ENCODE assay signal across 12 mouse cellular contexts in the genomic region with DNA sequence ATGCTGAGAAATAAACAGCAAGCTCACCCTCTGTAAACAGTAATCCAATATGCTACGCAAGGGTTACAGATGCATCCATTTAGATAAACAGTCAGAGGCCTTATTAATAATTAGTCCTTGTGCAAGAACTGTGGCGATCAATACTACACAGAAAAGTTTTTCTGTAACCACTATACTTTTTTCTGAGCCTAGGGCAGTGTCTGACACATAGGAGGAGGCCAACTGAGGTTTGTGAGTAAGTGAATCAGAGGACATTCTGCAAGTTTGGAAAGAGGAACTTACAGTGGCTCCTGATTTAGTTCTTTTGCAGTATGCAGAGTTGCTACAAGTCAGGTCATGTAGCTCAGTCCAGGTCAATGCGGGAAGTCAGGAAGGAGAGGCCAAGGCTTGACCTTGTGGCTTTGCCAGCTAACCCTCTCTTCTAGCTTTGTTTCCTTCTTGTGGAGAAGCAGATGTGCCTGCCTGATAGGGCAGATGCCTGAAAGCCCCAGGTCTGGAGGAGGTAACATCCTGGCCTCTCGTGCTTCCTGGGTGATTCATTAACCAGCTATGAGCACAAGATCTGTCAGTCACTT.
DNase-seq lines count a peak whose midpoint lies in the region; ATAC-seq and TF ChIP-seq lines count a peak whose summit lies in the region.
"Had no signal": no experiment of that assay in that cellular context is flagged by ENCODE, and none has a peak within 500 bp of the region (broad histone marks: within the 10 kb centered on the region; RNA-seq: fewer than 3 reads in every experiment).

No protein-coding gene starts in this region.

- H3K9me3 ChIP-seq in MEL (replicated peaks; ENCODE audit: insufficient read depth, low read length): no peaks in the 10 kb centered on the region
- no peaks in the 10 kb centered on the region for H3K9me3 ChIP-seq in heart, embryonic 12.5 days (replicated peaks)
- H3K9me3 ChIP-seq: heart, embryonic 13.5 days; midbrain, embryonic 12.5 days had no signal

- DNase-seq in embryo, embryonic 11 days: peak; percentile 1
- no peak for DNase-seq in embryo, embryonic 10.5 days (ENCODE audit: low spot score)
- DNase-seq in MEL (ENCODE audit: low read depth, low spot score): peak; percentile 89
- DNase-seq in kidney, adult 2 months: peak; percentile 75
- DNase-seq in left cerebral cortex, adult 8-10 months (ENCODE audit: low spot score in 2 of 2): no peak
- no peak for DNase-seq in frontal cortex, postnatal 25 days (ENCODE audit: low spot score in 2 of 2)
- DNase-seq: layer of hippocampus, postnatal 36 days; right cerebral cortex, postnatal 25 days had no signal

- 0 out of 4 replicates have a peak, but pooled peaks of 1 of the 2 experiments have one; percentile 31 for TF ChIP-seq POLR2A in MEL (IDR thresholded peaks at IDR 0.05; ENCODE audit: control insufficient read depth in 1 of 2, insufficient read depth in 1 of 2, low read depth in 1 of 2, low read length in 2 of 2, poor library complexity in 1 of 2)
- no peak for TF ChIP-seq POLR2A in kidney, adult 2 months (IDR thresholded peaks at IDR 0.05; ENCODE audit: low read depth, low read length)

- H3K36me3 ChIP-seq in MEL (ENCODE audit: control insufficient read depth in 1 of 2, insufficient read depth in 2 of 2, low read length in 2 of 2) (peaks cover 0 to 58% of the 10 kb centered on the region in 2 experiments; a peak in 2 of 4 replicates), macrophage (ENCODE audit: inconsistent target) (no peaks in the 10 kb centered on the region)
- H3K36me3 ChIP-seq in kidney, adult 2 months (ENCODE audit: control insufficient read depth, insufficient read depth, low read length): no peaks in the 10 kb centered on the region
- H3K36me3 ChIP-seq in heart, embryonic 12.5 days: no peaks in the 10 kb centered on the region
- H3K36me3 ChIP-seq: heart, embryonic 13.5 days; midbrain, embryonic 12.5 days had no signal

- peak overlapping the region; percentile 75 for H3K27ac ChIP-seq in MEL (ENCODE audit: control insufficient read depth, low read depth, low read length)
- no peak overlapping the region; the same call in 1 of the 2 replicates for H3K27ac ChIP-seq in kidney, adult 2 months (ENCODE audit: insufficient read depth, low read depth, low read length)
- peak overlapping the region; percentile 72 for H3K27ac ChIP-seq in macrophage
- no peak overlapping the region for H3K27ac ChIP-seq in heart, embryonic 12.5 days (ENCODE audit: poor library complexity, severe bottlenecking)
- H3K27ac ChIP-seq: heart, embryonic 13.5 days; midbrain, embryonic 12.5 days had no signal

- H3K27me3 ChIP-seq in MEL (ENCODE audit: control insufficient read depth in 1 of 2, insufficient read depth in 2 of 2, low read length in 2 of 2): no peaks in the 10 kb centered on the region
- no peaks in the 10 kb centered on the region for H3K27me3 ChIP-seq in kidney, adult 2 months (replicated peaks; ENCODE audit: control insufficient read depth, insufficient read depth, low read length)
- H3K27me3 ChIP-seq in heart, embryonic 12.5 days (replicated peaks): no peaks in the 10 kb centered on the region
- H3K27me3 ChIP-seq: heart, embryonic 13.5 days had no signal

- no peak for TF ChIP-seq CTCF in MEL (IDR thresholded peaks at IDR 0.05 in 2 of 3, conservative IDR thresholded peaks at IDR 0.05 in 1 of 3; ENCODE audit: control insufficient read depth in 1 of 3, insufficient read depth in 1 of 3, low read depth in 2 of 3, low read length in 3 of 3, poor library complexity in 1 of 3, severe bottlenecking in 1 of 3)
- TF ChIP-seq CTCF in kidney, adult 2 months (conservative IDR thresholded peaks at IDR 0.05; ENCODE audit: insufficient read depth, insufficient read length, low read depth, low read length): no peak

- WGBS in kidney, adult 2 months: 26% methylated on average over 4 of the region's 4 CpGs
- WGBS in macrophage (ENCODE audit: missing documents): 45% methylated on average over 3 of the region's 4 CpGs
- WGBS in heart, embryonic 12.5 days: 51% methylated on average over 4 of the region's 4 CpGs

- peak; percentile 89 to 90 for TF ChIP-seq EP300 in MEL (IDR thresholded peaks at IDR 0.05; ENCODE audit: low read depth in 1 of 2, low read length in 2 of 2)

- H3K9ac ChIP-seq in MEL (ENCODE audit: control insufficient read depth, low read depth, low read length, poor library complexity, severe bottlenecking): peak overlapping the region; percentile 46; the same call in 1 of the 2 replicates
- no peak overlapping the region for H3K9ac ChIP-seq in heart, embryonic 12.5 days
- H3K9ac ChIP-seq: heart, embryonic 13.5 days; midbrain, embryonic 12.5 days had no signal

- H3K79me2 ChIP-seq in MEL (ENCODE audit: control insufficient read depth, insufficient read depth, low read length, poor library complexity) (peaks cover 2% of the 10 kb centered on the region), macrophage (ENCODE audit: inconsistent target) (no peaks in the 10 kb centered on the region)

- H3K4me2 ChIP-seq in heart, embryonic 12.5 days: no peak overlapping the region
- H3K4me2 ChIP-seq: heart, embryonic 13.5 days; midbrain, embryonic 12.5 days had no signal

- ATAC-seq in heart, embryonic 12.5 days (ENCODE audit: insufficient number of reproducible peaks, low FRiP score): no peak

- peaks cover 22 to 31% of the 10 kb centered on the region in 2 experiments for H3K4me1 ChIP-seq in MEL (ENCODE audit: control insufficient read depth in 1 of 2, insufficient read depth in 2 of 2, low read length in 2 of 2)
- peaks cover 3% of the 10 kb centered on the region; the same call in 1 of the 2 replicates for H3K4me1 ChIP-seq in kidney, adult 2 months (ENCODE audit: control insufficient read depth, insufficient read depth, low read length)
- H3K4me1 ChIP-seq in heart, embryonic 12.5 days (replicated peaks): no peaks in the 10 kb centered on the region; the same call in 1 of the 2 replicates
- H3K4me1 ChIP-seq: midbrain, embryonic 12.5 days had no signal

- peak overlapping the region in 1 of 2 experiments; percentile 11; a peak in 1 of 4 replicates for H3K4me3 ChIP-seq in MEL (ENCODE audit: control insufficient read depth in 1 of 2, insufficient read depth in 1 of 2, low read depth in 2 of 2, low read length in 2 of 2)
- H3K4me3 ChIP-seq in kidney, adult 2 months (ENCODE audit: insufficient read depth, low read depth, low read length): no peak overlapping the region
- no peak overlapping the region for H3K4me3 ChIP-seq in macrophage (ENCODE audit: inconsistent target)
- H3K4me3 ChIP-seq in heart, embryonic 12.5 days: no peak overlapping the region
- H3K4me3 ChIP-seq: heart, embryonic 13.5 days; midbrain, embryonic 12.5 days had no signal

- TF ChIP-seq RAD21 in MEL (IDR thresholded peaks at IDR 0.05; ENCODE audit: low read depth, low read length): no peak

TF ChIP-seq in MEL, 35 proteins besides CTCF, POLR2A, EP300 and RAD21 (continues in another document):
- TF ChIP-seq UBTF (IDR thresholded peaks at IDR 0.05; ENCODE audit: borderline replicate concordance, insufficient read depth, low read depth, low read length) (no peak), ZKSCAN1 (IDR thresholded peaks at IDR 0.05; ENCODE audit: low read depth, low read length) (no peak), NELFE (IDR thresholded peaks at IDR 0.05; ENCODE audit: low read depth, low read length) (no peak), NRF1 (IDR thresholded peaks at IDR 0.05; ENCODE audit: insufficient read depth, low read depth, low read length, poor library complexity, severe bottlenecking) (no peak), SIN3A (IDR thresholded peaks at IDR 0.05; ENCODE audit: low read length) (no peak; the same call in 1 of the 2 replicates), MXI1 (IDR thresholded peaks at IDR 0.05; ENCODE audit: low read depth, low read length) (peak; percentile 65), KAT2A (conservative IDR thresholded peaks at IDR 0.05; ENCODE audit: low read depth, low read length) (no peak), CHD1 (IDR thresholded peaks at IDR 0.05; ENCODE audit: low read depth, low read length) (no peak), MYC (IDR thresholded peaks at IDR 0.05; ENCODE audit: low read depth, low read length) (peak; percentile 65; the same call in 1 of the 2 replicates), RCOR1 (IDR thresholded peaks at IDR 0.05; ENCODE audit: low read depth, low read length) (peak; percentile 74; the same call in 1 of the 2 replicates), ZMIZ1 (IDR thresholded peaks at IDR 0.05; ENCODE audit: low read depth, low read length) (no peak), USF2 (IDR thresholded peaks at IDR 0.05; ENCODE audit: borderline replicate concordance in 1 of 2, insufficient read depth in 1 of 2, low read depth in 1 of 2, low read length in 2 of 2) (no peak), JUND (IDR thresholded peaks at IDR 0.05; ENCODE audit: low read depth, low read length) (0 out of 2 replicates have a peak, but pooled peaks have one; percentile 54), SMC3 (IDR thresholded peaks at IDR 0.05; ENCODE audit: low read depth, low read length) (0 out of 2 replicates have a peak, but pooled peaks have one; percentile 17), ELF1 (IDR thresholded peaks at IDR 0.05; ENCODE audit: low read depth, low read length) (no peak), POLR2AphosphoS2 (IDR thresholded peaks at IDR 0.05; ENCODE audit: low read length) (no peak), USF1 (IDR thresholded peaks at IDR 0.05; ENCODE audit: low read depth, low read length) (no peak), ETS1 (IDR thresholded peaks at IDR 0.05; ENCODE audit: low read depth, low read length) (peak; percentile 84), TBP (IDR thresholded peaks at IDR 0.05; ENCODE audit: low read depth, low read length) (no peak), MAFK (IDR thresholded peaks at IDR 0.05; ENCODE audit: borderline replicate concordance, low read depth, low read length) (no peak), GATA1 (IDR thresholded peaks at IDR 0.05; ENCODE audit: low read depth, low read length) (peak; percentile 82), BHLHE40 (IDR thresholded peaks at IDR 0.05; ENCODE audit: borderline replicate concordance, low read depth, low read length) (peak; percentile 77; the same call in 1 of the 2 replicates), POLR2AphosphoS5 (IDR thresholded peaks at IDR 0.05; ENCODE audit: borderline replicate concordance, low read depth, low read length) (no peak), ZNF384 (IDR thresholded peaks at IDR 0.05; ENCODE audit: low read depth, low read length) (no peak), GABPA (IDR thresholded peaks at IDR 0.05; ENCODE audit: low read depth, low read length) (0 out of 2 replicates have a peak, but pooled peaks have one; percentile 24), MAZ (IDR thresholded peaks at IDR 0.05; ENCODE audit: low read depth, low read length) (no peak), HCFC1 (IDR thresholded peaks at IDR 0.05; ENCODE audit: low read depth, low read length) (peak; percentile 41; the same call in 1 of the 2 replicates), TCF12 (IDR thresholded peaks at IDR 0.05; ENCODE audit: low read depth, low read length) (peak; percentile 86), MAX (IDR thresholded peaks at IDR 0.05; ENCODE audit: low read length) (peak; percentile 57; the same call in 1 of the 2 replicates)

Comparison
In these comparisons a context has a peak if more than half of its experiments do, and no peak if none do; other contexts are left out.
1. DNase-seq: peak in embryo, embryonic 11 days (single experiment), MEL (single experiment) and kidney, adult 2 months (single experiment); none in embryo, embryonic 10.5 days (single experiment), left cerebral cortex, adult 8-10 months (0 of 2) and frontal cortex, postnatal 25 days (0 of 2).
2. H3K27ac ChIP-seq: peak in MEL (single experiment) and macrophage (single experiment); none in kidney, adult 2 months (single experiment) and heart, embryonic 12.5 days (single experiment).